Mouse (Mus musculus): ENCODE measurements around the gene Akap13. TPM values are rescaled to one million over a fixed set of nuclear protein-coding genes. Genes with fewer than 3 reads are reported as not detected.
A peak's percentile ranks its signal among the peaks of the same experiment; 100 is the strongest.

The Akap13 gene
- polyA plus RNA-seq, 1 experiment from 2014 or later: 66.3 TPM

DNA sequence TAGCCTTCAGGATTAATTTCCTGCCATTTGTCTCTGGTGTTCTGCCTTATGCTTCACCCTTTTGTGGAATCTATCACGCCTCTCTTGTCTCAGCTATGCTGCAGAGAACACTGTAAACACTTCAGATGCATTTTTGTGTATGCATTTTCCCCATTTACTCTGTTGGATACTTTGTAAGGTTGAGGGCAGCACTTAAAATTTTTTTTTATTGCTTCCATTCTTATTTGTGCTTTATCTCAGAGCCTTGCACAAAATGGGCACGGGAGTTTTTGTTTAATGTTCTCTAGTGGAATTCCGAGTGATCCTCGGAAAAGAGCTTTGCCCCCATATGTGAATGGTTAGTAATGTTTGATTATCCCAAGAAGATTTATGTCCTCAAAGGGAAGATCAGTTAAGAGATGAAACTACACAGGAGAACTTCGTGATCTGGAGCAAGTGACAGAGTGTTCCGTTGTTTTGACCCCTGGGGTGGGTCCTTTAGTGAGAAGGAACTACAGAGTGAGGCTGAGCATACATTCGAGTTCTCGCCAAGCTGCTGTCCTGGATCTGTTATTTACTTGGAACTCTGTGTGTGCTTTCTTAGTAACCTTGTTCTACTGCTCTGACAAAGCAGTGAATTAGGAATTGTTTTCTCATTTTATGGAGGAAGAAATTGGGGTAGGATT is 97.8 kb downstream of the Akap13 start:
- over 99% methylated on average over 8 of the region's 8 CpGs for WGBS (ENCODE audit: missing documents)
- H3K27ac ChIP-seq: no peak overlapping the region
- H3K4me3 ChIP-seq (ENCODE audit: inconsistent target): no peak overlapping the region
- no peaks in the 10 kb centered on the region for H3K79me2 ChIP-seq (ENCODE audit: inconsistent target)
- no peaks in the 10 kb centered on the region for H3K36me3 ChIP-seq (ENCODE audit: inconsistent target)

- Histone ChIP-seq H3K4me3 (ENCODE audit: inconsistent target) (no peak overlapping the region), H3K27ac (no peak overlapping the region), H3K36me3 (ENCODE audit: inconsistent target) (no peaks in the 10 kb centered on the region), H3K79me2 (ENCODE audit: inconsistent target) (no peaks in the 10 kb centered on the region)
Measured at GRCm38 (mm10) chr7:75553667-75554045, 98.3 kb downstream of the Akap13 start.

GRCm38 (mm10) chr7:75554065-75554464 is 98.7 kb downstream of the Akap13 start:
- Histone ChIP-seq H3K36me3 (ENCODE audit: inconsistent target) (no peaks in the 10 kb centered on the region), H3K79me2 (ENCODE audit: inconsistent target) (no peaks in the 10 kb centered on the region), H3K4me3 (ENCODE audit: inconsistent target) (no peak overlapping the region), H3K27ac (no peak overlapping the region)

GRCm38 (mm10) chr7:75555940-75556339 is 100.6 kb downstream of the Akap13 start:
- no peak overlapping the region for H3K4me3 ChIP-seq (ENCODE audit: inconsistent target)
- WGBS (ENCODE audit: missing documents): 45% methylated on average over 6 of the region's 6 CpGs
- no peaks in the 10 kb centered on the region for H3K36me3 ChIP-seq (ENCODE audit: inconsistent target)
- H3K79me2 ChIP-seq (ENCODE audit: inconsistent target): no peaks in the 10 kb centered on the region
- H3K27ac ChIP-seq: no peak overlapping the region

GRCm38 (mm10) chr7:75558225-75558624 is 102.9 kb downstream of the Akap13 start:
- WGBS (ENCODE audit: missing documents): 100% methylated on average over 1 of the region's 1 CpGs

DNA sequence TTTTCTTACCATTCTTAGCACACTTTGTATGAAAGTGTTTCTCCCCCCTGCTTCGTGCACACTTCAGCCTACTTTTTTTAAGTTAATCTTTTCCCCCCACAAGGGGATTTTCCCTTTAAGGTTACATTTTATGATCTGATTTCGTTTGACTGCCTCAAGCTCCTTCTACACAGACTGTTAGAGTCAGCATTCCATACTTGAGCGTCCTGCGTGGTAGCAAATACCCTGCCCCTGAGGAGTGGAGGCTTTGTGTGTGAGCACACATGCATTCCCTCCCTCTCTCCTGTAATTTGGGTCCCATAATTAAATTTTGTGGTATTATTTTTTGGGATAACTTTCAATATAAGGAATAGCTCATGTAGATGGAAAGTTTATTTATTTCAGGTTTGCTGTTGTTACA is 103.8 kb downstream of the Akap13 start:
- H3K4me3 ChIP-seq (ENCODE audit: inconsistent target): no peak overlapping the region
- H3K27ac ChIP-seq: no peak overlapping the region
- H3K79me2 ChIP-seq (ENCODE audit: inconsistent target): no peaks in the 10 kb centered on the region
- no peaks in the 10 kb centered on the region for H3K36me3 ChIP-seq (ENCODE audit: inconsistent target)
- 84% methylated on average over 4 of the region's 4 CpGs for WGBS (ENCODE audit: missing documents)

More at GRCm38 (mm10) chr7:75558225-75558624, 102.9 kb downstream of the Akap13 start:
- H3K79me2 ChIP-seq (ENCODE audit: inconsistent target): no peaks in the 10 kb centered on the region
- no peak overlapping the region for H3K27ac ChIP-seq
- no peak overlapping the region for H3K4me3 ChIP-seq (ENCODE audit: inconsistent target)
- no peaks in the 10 kb centered on the region for H3K36me3 ChIP-seq (ENCODE audit: inconsistent target)

DNA sequence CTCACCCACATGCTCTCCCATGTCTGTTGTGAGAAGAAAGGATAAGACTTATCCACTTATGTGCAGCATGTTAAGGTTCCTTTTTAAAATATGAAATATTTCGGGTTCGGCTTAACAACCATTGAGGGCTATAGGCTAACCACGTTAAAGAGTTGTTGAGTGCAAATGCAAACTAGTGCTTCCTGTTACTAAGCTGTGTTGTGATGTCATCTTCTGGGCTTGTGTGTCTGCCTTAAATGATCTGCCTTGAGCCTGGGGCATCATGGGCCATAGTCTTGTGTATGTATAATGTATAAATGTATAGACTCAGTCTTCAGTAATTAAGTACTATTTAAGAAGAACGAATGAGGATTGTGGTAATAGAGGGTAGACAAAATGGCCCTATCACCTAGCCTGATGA is 104.6 kb downstream of the Akap13 start:
- Histone ChIP-seq H3K4me3 (ENCODE audit: inconsistent target) (no peak overlapping the region), H3K36me3 (ENCODE audit: inconsistent target) (no peaks in the 10 kb centered on the region), H3K27ac (no peak overlapping the region), H3K79me2 (ENCODE audit: inconsistent target) (no peaks in the 10 kb centered on the region)
- 69% methylated on average over 4 of the region's 4 CpGs for WGBS (ENCODE audit: missing documents)

DNA sequence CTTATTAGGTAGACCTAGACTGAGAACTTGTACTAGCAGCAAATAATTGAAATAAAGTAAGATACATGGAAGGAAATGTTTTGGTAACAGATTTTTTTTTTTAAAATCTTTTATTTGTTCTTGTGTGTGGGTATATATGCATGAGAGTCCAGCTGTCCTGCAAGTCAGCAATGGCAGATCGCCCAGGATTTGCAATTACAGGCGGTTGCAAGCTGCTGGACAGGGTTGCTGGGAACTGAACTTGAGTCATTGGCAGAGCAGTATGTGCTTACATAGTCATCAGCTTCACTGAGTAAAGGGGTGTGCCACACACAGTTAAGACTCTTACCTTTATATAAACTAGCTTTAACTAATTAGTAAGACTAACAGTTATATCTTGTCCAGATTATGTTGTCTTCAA is 105.2 kb downstream of the Akap13 start:
- Histone ChIP-seq H3K4me3 (ENCODE audit: inconsistent target) (no peak overlapping the region), H3K27ac (no peak overlapping the region), H3K36me3 (ENCODE audit: inconsistent target) (no peaks in the 10 kb centered on the region), H3K79me2 (ENCODE audit: inconsistent target) (no peaks in the 10 kb centered on the region)
- WGBS (ENCODE audit: missing documents): 95% methylated on average over 2 of the region's 2 CpGs

DNA sequence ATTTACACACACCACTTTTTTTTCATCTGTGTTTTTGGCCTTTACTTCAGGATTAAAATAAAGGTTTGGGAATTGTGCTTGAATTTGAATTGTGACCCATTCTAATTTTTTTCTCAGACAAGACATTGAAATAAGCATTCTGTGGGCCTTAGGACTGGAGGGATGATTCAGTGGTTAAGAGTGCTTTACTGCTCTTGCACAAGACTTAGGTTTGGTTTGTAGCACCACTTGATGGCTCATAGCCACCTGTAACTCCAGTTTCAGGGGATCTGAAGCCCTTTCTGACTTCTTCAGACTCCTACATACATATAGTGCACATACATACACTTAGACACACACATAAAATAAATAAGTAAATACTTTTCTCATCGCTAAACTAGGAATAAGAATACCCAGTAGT is 105.8 kb downstream of the Akap13 start:
- H3K4me3 ChIP-seq (ENCODE audit: inconsistent target): no peak overlapping the region
- H3K36me3 ChIP-seq (ENCODE audit: inconsistent target): no peaks in the 10 kb centered on the region
- WGBS (ENCODE audit: missing documents): 100% methylated on average over 1 of the region's 1 CpGs
- H3K27ac ChIP-seq: no peak overlapping the region
- H3K79me2 ChIP-seq (ENCODE audit: inconsistent target): no peaks in the 10 kb centered on the region

DNA sequence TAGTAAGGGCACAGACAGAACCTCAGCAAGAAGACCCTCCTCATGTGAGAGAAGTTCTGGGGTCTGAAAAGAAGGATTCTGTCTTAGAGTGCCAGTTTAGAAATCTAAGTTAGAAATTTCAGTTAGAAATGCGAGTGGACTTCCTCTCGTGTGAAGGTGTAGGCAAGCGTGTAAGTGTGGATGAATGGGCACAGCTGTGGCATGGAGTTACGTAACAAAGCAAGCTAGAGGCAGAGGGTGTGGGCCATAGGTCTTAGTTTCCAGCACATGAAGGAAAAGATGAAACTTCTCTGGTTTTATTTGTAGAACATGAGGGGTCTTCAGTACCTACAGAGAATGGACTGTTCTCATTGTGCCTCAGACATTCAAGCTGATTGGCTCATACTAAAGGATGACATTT is 112.9 kb downstream of the Akap13 start:
- Histone ChIP-seq H3K79me2 (ENCODE audit: inconsistent target) (no peaks in the 10 kb centered on the region), H3K27ac (no peak overlapping the region), H3K36me3 (ENCODE audit: inconsistent target) (no peaks in the 10 kb centered on the region), H3K4me3 (ENCODE audit: inconsistent target) (no peak overlapping the region)
- WGBS (ENCODE audit: missing documents): 40% methylated on average over 4 of the region's 4 CpGs

- Histone ChIP-seq H3K36me3 (ENCODE audit: inconsistent target) (no peaks in the 10 kb centered on the region), H3K4me3 (ENCODE audit: inconsistent target) (no peak overlapping the region), H3K27ac (no peak overlapping the region), H3K79me2 (ENCODE audit: inconsistent target) (no peaks in the 10 kb centered on the region)
Measured at GRCm38 (mm10) chr7:75568883-75569282, 113.5 kb downstream of the Akap13 start.

DNA sequence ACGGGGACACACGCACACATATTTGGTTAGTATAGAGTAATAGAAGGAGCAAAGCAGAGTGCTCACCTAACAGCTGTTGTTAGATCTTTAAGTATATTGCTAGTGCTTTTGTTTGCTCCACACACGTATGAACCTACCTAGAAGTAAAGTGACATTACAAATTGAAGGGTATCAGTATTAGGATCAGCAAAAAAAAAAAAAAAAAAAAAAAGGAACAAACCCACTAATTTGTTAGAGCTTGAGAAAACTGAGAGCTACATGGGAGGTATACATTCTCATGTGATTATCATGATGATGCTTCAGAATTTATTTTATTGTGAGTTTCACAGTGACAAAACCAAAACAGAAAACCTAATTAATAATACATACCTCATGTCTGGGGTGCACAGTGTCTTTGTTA is 114.9 kb downstream of the Akap13 start:
- 92% methylated on average over 3 of the region's 3 CpGs for WGBS (ENCODE audit: missing documents)
- Histone ChIP-seq H3K36me3 (ENCODE audit: inconsistent target) (no peaks in the 10 kb centered on the region), H3K27ac (no peak overlapping the region), H3K79me2 (ENCODE audit: inconsistent target) (no peaks in the 10 kb centered on the region), H3K4me3 (ENCODE audit: inconsistent target) (no peak overlapping the region)

DNA sequence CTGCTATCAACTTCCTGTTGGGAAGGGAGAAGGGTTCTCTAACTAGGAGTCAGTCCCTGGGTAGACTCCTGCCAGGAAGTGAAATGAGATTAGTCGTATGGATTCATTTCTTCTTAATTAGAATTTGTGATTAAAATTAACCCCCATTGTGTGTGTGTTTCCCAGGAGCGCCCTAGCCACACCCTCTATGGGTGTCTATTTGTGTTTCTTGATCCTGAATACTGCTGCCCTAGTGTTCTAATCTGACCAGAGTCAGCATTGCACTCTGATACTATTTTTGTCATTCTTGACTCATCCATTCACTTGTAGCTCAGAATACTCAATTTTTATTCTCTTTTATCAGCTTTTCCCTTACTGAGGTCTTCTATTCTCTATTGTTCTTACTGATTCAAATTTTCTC is 115.7 kb downstream of the Akap13 start:
- Histone ChIP-seq H3K27ac (peak overlapping the region; percentile 22; the same call in 1 of the 2 replicates), H3K4me3 (ENCODE audit: inconsistent target) (no peak overlapping the region), H3K79me2 (ENCODE audit: inconsistent target) (no peaks in the 10 kb centered on the region), H3K36me3 (ENCODE audit: inconsistent target) (no peaks in the 10 kb centered on the region)
- WGBS (ENCODE audit: missing documents): 63% methylated on average over 2 of the region's 2 CpGs

DNA sequence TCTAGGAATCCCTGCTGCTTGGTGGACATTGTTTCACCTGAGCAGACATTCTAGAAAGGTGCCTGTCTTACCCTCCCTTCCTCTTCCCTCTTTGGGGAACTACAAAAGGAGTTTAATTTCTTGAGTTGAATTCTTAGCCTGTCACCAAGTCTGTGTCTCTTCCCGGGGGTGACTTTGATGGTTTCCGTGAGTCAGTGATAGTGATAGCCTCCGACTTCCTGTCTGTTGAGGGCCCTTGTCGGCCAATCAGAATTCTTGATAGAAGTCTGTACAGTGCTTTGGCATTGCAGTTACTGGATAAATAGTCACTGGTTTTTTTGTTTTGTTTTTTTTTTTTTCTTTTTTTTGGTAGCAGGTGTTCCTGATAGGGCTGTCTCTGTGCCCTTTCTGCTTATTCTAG is 116.8 kb downstream of the Akap13 start:
- 25% methylated on average over 4 of the region's 4 CpGs for WGBS (ENCODE audit: missing documents)
- H3K36me3 ChIP-seq (ENCODE audit: inconsistent target): no peaks in the 10 kb centered on the region
- peak overlapping the region; percentile 22; the same call in 1 of the 2 replicates for H3K27ac ChIP-seq
- H3K4me3 ChIP-seq (ENCODE audit: inconsistent target): no peak overlapping the region
- no peaks in the 10 kb centered on the region for H3K79me2 ChIP-seq (ENCODE audit: inconsistent target)

- H3K79me2 ChIP-seq (ENCODE audit: inconsistent target): no peaks in the 10 kb centered on the region
- H3K36me3 ChIP-seq (ENCODE audit: inconsistent target): 0 out of 2 replicates have a peak, but pooled peaks cover 3% of the 10 kb centered on the region
- H3K27ac ChIP-seq: peak overlapping the region; percentile 78
- H3K4me3 ChIP-seq (ENCODE audit: inconsistent target): no peak overlapping the region
- 23% methylated on average over 9 of the region's 9 CpGs for WGBS (ENCODE audit: missing documents)
Measured at GRCm38 (mm10) chr7:75575120-75575649, 119.9 kb downstream of the Akap13 start.

Measured in macrophage (primary cell).